Mouse (Mus musculus) hindbrain, embryonic 10.5 days (tissue): ENCODE results near the gene Klhl29. TPM values are rescaled to one million over a fixed set of nuclear protein-coding genes. Genes with fewer than 3 reads are reported as not detected.

ENCODE experiments used
- DNase-seq: peaks from one replicate; pipeline ENCODE4 v3.0.0-alpha.2; 2017; ENCODE audit warnings: low spot score
- H3K27ac ChIP-seq: fragments of 300-500 bp; sonication (generic); 2 replicates; pipeline ENCODE4 v1.5.1; 2016; ENCODE audit warnings: mild to moderate bottlenecking, moderate library complexity
- H3K27me3 ChIP-seq: fragments of 300-500 bp; sonication (generic); 2 replicates; pipeline ENCODE4 v1.6.1; 2016; ENCODE audit warnings: mild to moderate bottlenecking; ENCODE audit not compliant: poor library complexity, insufficient read depth, severe bottlenecking
- H3K36me3 ChIP-seq: fragments of 300-500 bp; sonication (generic); 2 replicates; pipeline ENCODE4 v1.6.1; 2016; ENCODE audit warnings: mild to moderate bottlenecking, moderate library complexity
- H3K4me1 ChIP-seq: fragments of 300-500 bp; sonication (generic); replicated peaks from 2 replicates; pipeline ENCODE4 v1.6.1; 2016; ENCODE audit warnings: mild to moderate bottlenecking
- H3K4me3 ChIP-seq: fragments of 300-500 bp; sonication (generic); 2 replicates; pipeline ENCODE4 v1.5.1; 2016; ENCODE audit warnings: mild to moderate bottlenecking, moderate library complexity
- H3K9me3 ChIP-seq: fragments of 300-500 bp; sonication (generic); 2 replicates; pipeline ENCODE4 v1.6.1; 2016; ENCODE audit warnings: mild to moderate bottlenecking, moderate library complexity
- WGBS: fragments of 180-500 bp; shearing (Covaris S2); methylation state at CpG from one replicate; pipeline ENCODE4 v1.1.7; 2016; 5-methylcytosine and 5-hydroxymethylcytosine counted together
- polyA plus RNA-seq: library from polyadenylated mRNA; unstranded; fragments of >200 nt; fragmentation: Nextera tagmentation; extraction: Ambion mirVana; gene quantifications from 2 replicates; pipeline ENCODE4 v1.2.1, GENCODE M21; 2016

The Klhl29 gene
- polyA plus RNA-seq, 1 experiment from 2014 or later, result 1.8 TPM

DNA sequence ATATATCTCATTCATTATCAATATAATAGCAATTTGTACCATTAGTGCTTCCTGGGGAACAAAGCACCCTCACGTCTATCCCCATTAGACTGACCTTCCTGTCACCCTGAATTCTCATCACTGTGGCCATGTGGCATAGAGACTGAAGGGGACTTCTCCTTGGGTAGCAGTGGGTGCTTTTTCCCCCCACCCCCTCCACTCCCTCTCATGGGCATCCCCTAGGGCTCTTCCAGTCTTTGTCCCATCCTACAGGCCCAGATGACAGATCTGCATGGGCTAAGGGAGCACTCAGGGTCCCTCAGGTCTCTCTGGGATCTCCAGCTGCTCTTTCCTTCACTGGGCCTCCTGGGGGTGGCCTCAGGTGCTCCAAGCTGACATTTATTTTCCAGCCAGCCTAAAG, 286.8 kb downstream of the Klhl29 start:
- no peak overlapping the region for H3K27ac ChIP-seq
- no peaks in the 10 kb centered on the region for H3K27me3 ChIP-seq
- H3K4me1 ChIP-seq, result peaks cover 13% of the 10 kb centered on the region
- H3K9me3 ChIP-seq, result no peaks in the 10 kb centered on the region
- 57% methylated on average over 1 of the region's 1 CpGs for WGBS
- H3K36me3 ChIP-seq, result peaks cover 33% of the 10 kb centered on the region
- no peak for DNase-seq
- no peak overlapping the region for H3K4me3 ChIP-seq

DNA sequence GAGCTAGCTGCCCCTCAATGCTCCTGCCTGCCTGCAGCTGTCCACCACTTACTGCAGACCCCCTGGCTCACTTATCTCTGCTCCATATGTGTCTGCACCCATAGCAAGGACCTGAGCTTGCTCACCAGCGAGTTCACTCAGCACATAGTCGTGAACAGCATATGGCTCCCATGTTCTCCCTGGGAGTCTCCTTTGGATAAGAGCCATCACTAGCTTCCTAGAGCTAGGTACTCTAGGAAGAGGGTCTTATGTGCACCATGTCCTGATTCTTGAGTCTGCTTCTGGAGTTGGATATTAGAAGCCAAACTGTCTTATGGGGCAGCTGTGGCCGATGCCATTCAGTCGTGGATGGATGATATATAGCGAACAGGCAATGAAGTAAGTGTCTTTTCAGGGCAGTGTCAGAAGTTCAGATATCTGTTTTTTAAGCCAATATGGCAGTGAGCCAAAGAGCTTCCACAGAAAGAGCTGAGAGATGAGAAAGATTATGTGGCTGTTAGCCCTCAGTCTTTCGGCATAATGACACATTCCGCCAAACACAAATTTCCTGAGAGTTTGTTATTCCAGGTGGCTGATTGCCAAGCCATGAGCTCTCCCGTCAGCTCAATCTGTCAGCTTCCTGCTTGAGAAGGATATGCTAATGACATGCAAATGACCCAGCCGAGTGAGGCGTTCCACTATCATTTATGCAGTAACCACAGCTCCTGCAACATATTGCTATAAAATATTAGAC, 287.5 kb downstream of the Klhl29 start:
- 63% methylated on average over 10 of the region's 10 CpGs for WGBS

DNA sequence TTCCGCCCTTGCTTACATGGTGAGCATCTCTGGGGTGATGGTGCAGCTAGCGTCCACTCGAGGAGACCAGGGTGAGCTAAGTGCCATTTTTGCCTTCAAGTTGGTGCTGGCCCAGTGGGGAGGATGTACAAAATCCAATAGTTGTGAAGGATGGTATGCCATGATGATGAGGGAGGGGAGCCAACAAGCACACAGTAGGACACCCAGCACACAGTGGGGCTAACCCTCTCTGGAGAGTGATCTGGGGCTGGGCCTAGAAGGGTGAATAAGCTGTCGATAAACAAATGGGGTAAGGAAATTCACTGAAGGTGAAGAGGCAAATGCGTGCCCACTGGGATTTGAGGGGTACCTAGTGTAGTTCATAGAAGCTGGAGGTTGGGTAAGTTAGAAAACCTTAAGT, 290.8 kb downstream of the Klhl29 start:
- Histone ChIP-seq H3K9me3 (0 out of 2 replicates have a peak, but pooled peaks cover 5% of the 10 kb centered on the region), H3K4me1 (peaks cover 7% of the 10 kb centered on the region), H3K36me3 (peaks cover 40% of the 10 kb centered on the region), H3K27me3 (no peaks in the 10 kb centered on the region), H3K27ac (no peak overlapping the region), H3K4me3 (no peak overlapping the region)
- DNase-seq, result no peak
- 94% methylated on average over 5 of the region's 5 CpGs for WGBS

More for the DNA sequence above, 287.5 kb downstream of the Klhl29 start:
- Histone ChIP-seq H3K4me1 (peaks cover 13% of the 10 kb centered on the region), H3K27me3 (no peaks in the 10 kb centered on the region), H3K36me3 (peaks cover 40% of the 10 kb centered on the region), H3K27ac (no peak overlapping the region), H3K4me3 (no peak overlapping the region), H3K9me3 (no peaks in the 10 kb centered on the region)
- DNase-seq, result no peak

DNA sequence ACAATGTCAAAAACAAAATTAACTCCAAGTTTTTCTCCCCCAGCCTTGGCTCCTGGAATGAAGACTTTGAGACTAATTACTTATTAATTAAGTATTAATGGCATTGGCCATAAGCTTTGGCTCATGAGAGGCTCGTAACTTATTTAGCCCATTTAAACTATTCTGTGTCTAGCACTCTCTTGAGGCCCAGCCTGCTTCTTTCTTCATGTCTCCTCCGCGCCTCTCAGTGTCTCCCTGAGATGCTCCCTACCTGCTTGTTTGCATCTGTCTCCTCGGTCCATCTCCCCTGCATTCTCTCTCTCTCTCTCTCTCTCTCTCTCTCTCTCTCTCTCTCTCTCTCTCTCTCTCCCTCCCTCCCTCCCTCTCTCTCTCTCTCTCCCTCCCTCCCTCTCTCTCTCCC, 294.0 kb downstream of the Klhl29 start:
- 94% methylated on average over 4 of the region's 4 CpGs for WGBS
- DNase-seq, result no peak
- Histone ChIP-seq H3K4me3 (no peak overlapping the region), H3K27me3 (no peaks in the 10 kb centered on the region), H3K9me3 (0 out of 2 replicates have a peak, but pooled peaks cover 5% of the 10 kb centered on the region), H3K27ac (no peak overlapping the region), H3K4me1 (no peaks in the 10 kb centered on the region), H3K36me3 (peaks cover 38% of the 10 kb centered on the region)

GRCm38 (mm10) chr12:5073191-5073590, 302.3 kb downstream of the Klhl29 start:
- no peaks in the 10 kb centered on the region for H3K36me3 ChIP-seq
- no peaks in the 10 kb centered on the region for H3K9me3 ChIP-seq
- no peak for DNase-seq
- no peaks in the 10 kb centered on the region for H3K4me1 ChIP-seq
- 92% methylated on average over 12 of the region's 12 CpGs for WGBS
- no peaks in the 10 kb centered on the region for H3K27me3 ChIP-seq
- no peak overlapping the region for H3K27ac ChIP-seq
- no peak overlapping the region for H3K4me3 ChIP-seq

DNA sequence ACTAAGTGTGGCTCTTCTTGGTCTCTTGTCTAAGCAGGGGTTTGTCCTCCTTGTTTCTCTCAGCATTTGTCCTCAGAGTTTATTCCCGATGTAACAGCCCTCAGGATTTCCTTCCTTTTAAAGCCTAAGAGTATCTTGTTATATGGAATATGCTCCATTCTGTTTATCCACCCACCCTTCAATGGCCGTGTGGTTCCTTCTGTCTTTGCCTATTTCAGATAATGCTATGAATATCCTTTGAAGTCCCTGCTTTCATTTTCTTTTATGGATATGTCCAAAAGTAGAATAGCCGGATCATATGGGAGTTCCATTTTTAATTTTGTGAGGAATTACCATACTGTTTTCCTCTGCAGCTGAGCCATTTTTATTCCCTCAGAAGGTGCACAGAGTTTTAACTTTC, 305.4 kb downstream of the Klhl29 start:
- no peaks in the 10 kb centered on the region for H3K9me3 ChIP-seq
- no peak overlapping the region for H3K4me3 ChIP-seq
- H3K36me3 ChIP-seq, result no peaks in the 10 kb centered on the region
- no peak overlapping the region for H3K27ac ChIP-seq
- 88% methylated on average over 3 of the region's 3 CpGs for WGBS
- H3K4me1 ChIP-seq, result no peaks in the 10 kb centered on the region
- H3K27me3 ChIP-seq, result no peaks in the 10 kb centered on the region
- DNase-seq, result no peak

GRCm38 (mm10) chr12:5067590-5067989, 307.9 kb downstream of the Klhl29 start:
- 51% methylated on average over 3 of the region's 3 CpGs for WGBS
- Histone ChIP-seq H3K27ac (no peak overlapping the region), H3K9me3 (no peaks in the 10 kb centered on the region), H3K36me3 (no peaks in the 10 kb centered on the region), H3K4me1 (no peaks in the 10 kb centered on the region), H3K27me3 (no peaks in the 10 kb centered on the region), H3K4me3 (no peak overlapping the region)
- no peak for DNase-seq

DNA sequence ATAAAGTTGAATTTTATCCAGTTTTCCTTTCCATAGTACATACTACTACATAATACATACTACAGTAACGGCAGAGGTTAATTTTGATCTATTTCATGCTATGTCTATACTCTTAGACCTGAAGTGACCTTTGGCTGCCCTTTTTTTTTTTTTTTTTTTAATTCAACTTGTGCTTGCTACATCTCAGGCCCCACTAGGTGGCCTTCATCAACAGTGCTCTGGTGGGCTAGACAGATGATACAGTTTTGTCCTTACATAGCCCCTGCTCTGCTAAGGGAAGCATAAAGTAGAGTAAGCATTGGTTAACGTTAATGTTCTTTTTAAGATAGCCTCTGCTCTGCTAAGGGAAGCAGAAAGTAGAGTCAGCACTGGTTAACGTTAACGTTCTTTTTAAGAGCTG, 327.4 kb downstream of the Klhl29 start:
- H3K36me3 ChIP-seq, result peaks cover 21% of the 10 kb centered on the region
- H3K4me3 ChIP-seq, result no peak overlapping the region
- H3K4me1 ChIP-seq, result no peaks in the 10 kb centered on the region
- no peaks in the 10 kb centered on the region for H3K27me3 ChIP-seq
- 94% methylated on average over 4 of the region's 4 CpGs for WGBS
- H3K9me3 ChIP-seq, result peaks cover 23% of the 10 kb centered on the region
- no peak for DNase-seq
- no peak overlapping the region for H3K27ac ChIP-seq

DNA sequence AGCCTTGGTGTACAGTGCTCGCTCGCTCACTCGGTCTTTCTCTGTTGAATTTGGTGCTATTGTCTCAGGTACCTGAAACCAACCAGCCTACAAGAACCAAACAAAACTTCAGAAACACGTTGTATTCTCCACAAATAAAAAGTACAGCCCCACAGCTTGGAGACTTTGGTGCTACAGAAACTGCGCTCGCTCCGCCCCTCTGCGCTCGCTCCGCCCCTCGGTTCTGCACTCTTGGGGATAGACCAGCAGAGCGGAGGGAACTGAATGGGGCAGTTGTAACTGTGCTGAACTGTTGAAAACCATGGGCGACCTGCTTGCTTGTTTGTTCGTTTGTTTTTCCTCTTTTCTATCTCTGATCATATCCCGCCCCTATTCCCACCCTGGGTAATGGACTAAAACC, 331.3 kb downstream of the Klhl29 start:
- Histone ChIP-seq H3K4me3 (no peak overlapping the region), H3K36me3 (peaks cover 50% of the 10 kb centered on the region), H3K27me3 (no peaks in the 10 kb centered on the region), H3K9me3 (no peaks in the 10 kb centered on the region), H3K4me1 (no peaks in the 10 kb centered on the region), H3K27ac (no peak overlapping the region)
- DNase-seq, result no peak
- 86% methylated on average over 15 of the region's 15 CpGs for WGBS

DNA sequence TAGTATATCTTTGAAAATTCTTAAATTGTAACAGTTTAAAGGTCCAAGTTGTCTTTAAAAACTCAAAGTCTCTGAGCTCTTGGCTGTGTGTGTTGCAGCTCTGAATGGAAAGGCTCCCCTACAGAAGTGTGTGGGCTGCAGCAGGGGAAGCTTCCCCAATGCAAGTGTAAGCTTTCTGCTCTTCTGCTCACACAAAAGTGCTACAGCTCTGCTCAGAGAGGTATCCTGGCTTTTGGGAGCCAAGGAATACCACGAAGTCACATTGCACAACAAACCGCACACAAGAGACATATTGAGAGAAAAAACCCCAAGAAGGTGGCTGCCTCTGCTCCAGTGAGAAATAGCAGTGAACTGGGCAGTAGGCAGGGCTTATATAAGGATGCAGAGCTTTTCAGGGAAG, 337.5 kb downstream of the Klhl29 start:
- H3K4me3 ChIP-seq, result no peak overlapping the region
- no peaks in the 10 kb centered on the region for H3K9me3 ChIP-seq
- 96% methylated on average over 2 of the region's 2 CpGs for WGBS
- H3K36me3 ChIP-seq, result peaks cover 87% of the 10 kb centered on the region
- no peaks in the 10 kb centered on the region for H3K4me1 ChIP-seq
- H3K27ac ChIP-seq, result no peak overlapping the region
- DNase-seq, result no peak
- H3K27me3 ChIP-seq, result no peaks in the 10 kb centered on the region

GRCm38 (mm10) chr12:5029035-5029434, 346.4 kb downstream of the Klhl29 start:
- 88% methylated on average over 5 of the region's 5 CpGs for WGBS
- Histone ChIP-seq H3K27ac (no peak overlapping the region), H3K36me3 (peaks cover 79% of the 10 kb centered on the region), H3K9me3 (no peaks in the 10 kb centered on the region), H3K4me3 (no peak overlapping the region), H3K4me1 (no peaks in the 10 kb centered on the region), H3K27me3 (no peaks in the 10 kb centered on the region)
- no peak for DNase-seq
